Mouse (Mus musculus): ENCODE measurements around the gene Slc6a6.

Gene Slc6a6

DNA sequence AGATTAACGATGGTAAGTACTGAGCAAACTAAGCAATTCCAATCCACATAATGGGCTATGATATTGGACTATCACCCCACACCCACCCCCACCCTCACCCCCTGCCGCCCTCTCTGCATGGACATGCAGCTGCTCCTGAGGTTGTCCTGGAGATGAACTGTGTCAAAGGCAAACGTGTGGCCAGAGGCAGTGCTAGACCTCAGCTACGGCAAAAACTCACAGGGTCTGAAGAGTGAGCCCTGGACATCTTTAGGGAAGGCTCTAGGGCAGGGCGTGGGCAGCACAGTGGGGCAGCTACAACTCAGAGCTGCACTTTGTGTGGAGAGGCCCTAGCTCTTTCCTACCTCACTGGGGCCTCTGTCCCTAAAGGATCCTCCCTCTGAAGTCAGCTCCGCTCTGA lies 13.6 kb upstream of the Slc6a6 start:
- DNase-seq (ENCODE audit: low spot score) = no peak

DNA sequence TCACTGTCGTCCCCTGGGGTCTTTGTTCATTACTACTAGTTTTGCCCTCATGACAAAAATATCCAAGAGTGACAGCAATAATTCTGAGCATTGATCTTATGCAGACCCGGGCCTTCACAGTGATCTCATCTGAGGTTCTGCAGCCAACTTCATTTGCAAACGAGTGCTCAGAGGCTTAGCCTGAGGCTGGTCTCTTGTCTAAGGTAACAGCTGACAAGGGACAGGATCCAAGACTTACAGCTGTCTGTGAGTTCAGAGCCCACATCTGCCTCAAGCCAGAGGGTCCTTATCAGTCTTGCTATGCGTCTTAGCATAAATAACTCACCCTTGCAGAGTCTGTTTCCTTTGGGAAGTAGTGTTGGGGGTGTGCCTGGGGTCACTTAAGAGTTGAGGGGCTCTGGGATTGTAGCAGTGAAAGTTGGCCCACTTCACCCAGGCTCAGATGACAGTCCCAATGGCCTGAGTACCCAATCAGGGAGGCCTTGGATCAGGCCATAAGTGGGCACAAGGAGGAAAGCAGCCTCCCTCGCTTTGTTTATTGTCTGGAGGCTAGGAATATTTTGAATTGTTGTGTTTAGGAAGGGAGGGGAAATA lies 9.0 kb upstream of the Slc6a6 start:
- no peak for DNase-seq (ENCODE audit: low spot score)

DNA sequence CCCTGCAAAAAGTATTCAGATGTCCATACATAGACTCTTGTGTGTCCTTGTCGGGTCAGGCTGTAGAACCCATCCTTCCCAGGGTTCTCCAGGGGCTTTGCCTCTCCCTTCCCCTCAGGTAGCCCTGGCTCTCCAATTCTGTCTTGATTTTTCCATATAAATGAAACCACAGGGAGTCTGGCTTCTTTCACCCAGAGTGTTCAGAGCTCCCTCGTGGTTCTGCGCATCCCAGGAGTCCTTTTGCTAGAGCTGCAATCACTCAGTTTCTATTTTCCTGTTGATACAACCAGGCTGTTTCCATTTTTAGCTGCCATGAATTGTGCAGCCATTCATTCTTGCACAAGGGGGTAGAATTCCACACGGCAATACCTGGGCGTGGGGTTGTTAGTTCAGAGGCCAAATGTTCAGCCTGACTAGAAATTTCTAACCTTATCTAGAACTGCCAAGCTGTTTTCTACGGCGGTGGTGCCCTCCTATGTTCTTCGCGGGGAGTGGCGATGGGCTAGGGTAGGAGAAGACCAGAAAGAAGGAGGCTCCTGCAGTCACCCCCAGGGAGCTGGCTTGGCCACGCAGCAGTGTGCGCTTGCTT lies 5.3 kb upstream of the Slc6a6 start:
- no peak for DNase-seq (ENCODE audit: low spot score)

DNA sequence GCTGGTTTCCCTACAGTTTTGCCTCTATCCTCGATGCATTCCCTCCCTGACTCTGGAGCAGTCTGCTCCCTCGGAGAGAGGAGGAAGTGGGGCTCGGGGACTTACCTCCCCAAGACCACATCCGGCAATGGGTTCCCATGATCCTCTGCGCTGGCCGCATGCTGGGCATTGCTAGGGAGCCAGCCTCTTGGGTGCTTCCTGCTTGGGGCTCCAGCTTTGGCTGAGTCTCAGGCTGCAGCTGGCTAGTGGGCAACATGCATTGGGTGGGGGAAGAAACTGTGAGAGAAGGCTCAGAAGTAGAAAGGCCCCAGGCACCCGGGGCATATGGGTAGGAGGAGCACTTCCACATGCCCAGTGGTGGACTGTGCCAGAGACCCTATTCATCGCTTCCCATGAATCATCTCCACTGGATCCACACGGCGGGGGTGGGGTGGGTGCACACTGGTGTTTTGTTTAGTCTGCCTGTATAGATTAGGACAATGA lies 4.7 kb upstream of the Slc6a6 start:
- no peak for DNase-seq (ENCODE audit: low spot score)

DNA sequence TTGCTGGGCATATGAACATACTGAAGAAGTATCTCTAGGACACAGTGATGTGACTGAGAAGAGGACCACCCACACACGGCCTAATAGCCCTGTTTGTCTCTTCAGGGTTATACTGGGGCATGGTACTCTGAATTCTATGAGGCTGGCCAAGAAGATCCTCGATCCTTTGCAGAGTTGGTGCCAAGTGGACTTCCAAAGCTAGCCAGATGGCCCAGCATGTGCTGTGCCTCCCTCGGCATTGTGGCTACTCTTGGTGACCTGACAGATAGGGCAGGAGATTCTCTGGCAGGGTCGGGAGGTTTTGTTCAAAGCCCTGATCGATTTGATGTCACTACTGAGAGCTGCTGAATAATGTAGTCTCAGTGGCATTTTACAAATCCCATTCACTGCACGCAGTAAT lies 4.1 kb upstream of the Slc6a6 start:
- DNase-seq (ENCODE audit: low spot score) = no peak

DNA sequence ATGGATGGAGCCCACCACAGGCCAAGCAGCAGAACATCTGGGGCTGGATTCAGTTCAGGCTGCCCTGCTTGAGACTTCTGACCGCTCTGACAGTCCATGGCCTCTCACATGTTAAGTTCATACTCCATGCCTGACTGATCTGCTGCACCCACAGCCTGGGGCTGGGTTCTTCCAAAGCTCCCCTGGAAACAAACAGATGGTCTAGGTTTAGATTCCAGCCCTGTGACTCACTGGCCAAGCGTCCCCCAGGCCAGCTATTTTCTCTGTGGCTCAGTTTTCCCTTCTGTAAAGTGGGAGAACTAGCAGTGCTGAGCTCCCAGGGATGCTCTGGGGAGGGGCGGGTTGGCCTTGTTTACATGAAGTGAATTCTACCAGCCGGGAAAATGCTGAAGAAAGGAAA lies 2.0 kb upstream of the Slc6a6 start:
- no peak for DNase-seq (ENCODE audit: low spot score)

DNA sequence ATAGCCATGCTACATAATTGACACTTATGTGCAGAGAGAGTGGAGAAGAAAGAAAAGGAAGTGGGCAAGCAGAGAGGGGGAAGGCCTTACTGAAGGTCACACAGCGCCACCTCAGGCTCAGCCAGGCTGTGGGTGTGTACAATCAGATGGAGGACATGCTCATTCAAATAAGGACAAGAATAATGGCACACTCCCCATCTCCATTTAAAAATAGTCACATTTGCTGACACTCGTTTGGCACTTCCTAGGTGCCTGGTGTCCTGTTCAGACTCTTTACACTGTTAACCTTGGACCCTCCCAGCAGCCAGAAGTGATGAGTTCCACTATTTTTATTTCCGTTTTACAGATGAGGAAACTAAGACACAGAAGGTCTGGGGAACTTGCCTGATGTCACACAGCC lies 732 bp upstream of the Slc6a6 start:
- DNase-seq (ENCODE audit: low spot score) = peak; percentile 36

DNA sequence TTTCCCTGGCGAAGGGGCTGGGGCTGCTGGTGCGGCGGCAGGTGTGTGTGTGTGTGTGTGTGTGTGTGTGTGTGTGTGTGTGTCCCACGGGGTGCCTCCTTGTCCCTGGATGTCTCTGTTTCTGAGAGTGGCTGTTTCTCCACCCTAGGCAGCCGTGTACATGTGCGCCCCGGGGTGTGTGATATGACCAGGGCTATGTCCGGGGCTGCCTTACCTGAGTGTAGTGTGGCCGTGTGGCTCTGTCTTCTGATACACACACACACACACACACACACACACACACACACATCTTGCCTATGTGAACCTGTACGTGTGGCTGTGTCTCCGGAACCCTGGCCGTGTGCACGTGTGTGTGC lies 599 bp downstream of the Slc6a6 start:
- peak; percentile 43 for DNase-seq (ENCODE audit: low spot score)

DNA sequence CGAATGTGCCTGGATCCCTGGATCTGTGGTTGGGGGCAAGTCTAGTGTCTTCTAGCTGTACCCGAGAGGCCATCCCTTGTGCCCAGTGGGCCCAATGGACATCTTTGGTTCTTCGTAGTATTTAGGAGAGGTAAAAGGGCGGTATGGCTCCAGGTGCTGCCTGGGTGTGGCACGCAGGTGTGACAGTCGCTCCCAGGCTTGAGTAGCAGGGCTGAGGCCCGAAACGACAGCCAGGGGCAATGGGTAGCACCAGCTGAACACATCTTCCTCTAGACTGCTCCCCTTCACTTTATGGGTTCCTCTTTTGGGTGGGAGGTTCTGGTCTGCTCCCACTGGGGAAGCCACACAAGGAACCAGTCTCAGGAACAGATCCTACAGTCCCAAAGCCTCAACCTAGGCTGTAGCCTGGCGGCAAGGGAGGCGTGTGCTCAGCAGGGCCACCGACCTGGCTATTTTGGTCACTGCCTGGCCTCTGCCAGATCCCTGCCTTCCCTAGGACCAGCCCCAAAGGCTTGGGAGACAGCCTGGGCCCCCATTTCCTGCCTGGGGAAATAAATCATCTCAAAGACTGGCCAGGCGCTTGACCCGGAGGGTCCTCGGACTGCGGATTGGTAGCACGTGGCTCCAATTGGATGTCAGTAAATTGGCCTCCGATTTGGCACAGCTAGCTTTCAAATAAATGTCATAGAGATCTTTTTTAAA lies 1.1 kb downstream of the Slc6a6 start:
- no peak for DNase-seq (ENCODE audit: low spot score)

DNA sequence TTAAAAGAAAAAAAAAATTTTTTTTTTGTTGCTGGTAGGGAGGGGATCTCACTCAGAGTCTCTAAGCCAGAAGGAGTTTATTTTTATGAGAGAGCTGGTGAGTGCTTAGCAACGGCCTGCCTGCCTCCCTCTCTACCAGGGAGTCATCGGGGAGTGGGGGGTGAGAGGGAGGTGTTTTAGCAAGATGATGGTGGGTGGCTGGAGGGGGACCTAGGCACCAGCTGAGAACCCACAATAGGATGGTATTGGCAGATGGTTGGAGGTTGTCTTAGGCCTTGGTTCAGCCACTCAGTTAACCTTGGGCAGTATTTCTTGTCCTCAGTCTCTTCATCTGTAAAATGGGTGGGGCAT lies 1.7 kb downstream of the Slc6a6 start:
- no peak for DNase-seq (ENCODE audit: low spot score)

DNA sequence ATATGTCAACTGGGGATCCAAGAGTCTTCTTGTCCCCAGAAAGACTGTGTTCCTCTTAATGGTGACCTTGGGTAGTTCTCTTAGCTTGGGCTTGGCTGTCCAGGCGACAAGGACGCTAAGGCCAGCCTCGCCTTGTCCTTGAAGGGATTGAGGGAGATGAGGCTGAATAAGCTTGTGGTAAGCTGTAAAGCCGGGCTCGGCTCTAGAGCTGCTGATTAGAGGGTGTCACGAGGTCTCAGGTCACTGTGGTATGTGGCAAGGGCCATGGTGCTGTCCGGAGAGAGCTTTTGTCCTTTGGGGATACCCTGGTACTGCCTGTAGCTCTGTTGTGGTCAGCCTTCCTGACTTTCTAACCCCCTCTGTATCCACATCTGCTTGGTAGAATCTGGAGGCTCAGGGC lies 2.0 kb downstream of the Slc6a6 start:
- peak; percentile 31 for DNase-seq (ENCODE audit: low spot score)

DNA sequence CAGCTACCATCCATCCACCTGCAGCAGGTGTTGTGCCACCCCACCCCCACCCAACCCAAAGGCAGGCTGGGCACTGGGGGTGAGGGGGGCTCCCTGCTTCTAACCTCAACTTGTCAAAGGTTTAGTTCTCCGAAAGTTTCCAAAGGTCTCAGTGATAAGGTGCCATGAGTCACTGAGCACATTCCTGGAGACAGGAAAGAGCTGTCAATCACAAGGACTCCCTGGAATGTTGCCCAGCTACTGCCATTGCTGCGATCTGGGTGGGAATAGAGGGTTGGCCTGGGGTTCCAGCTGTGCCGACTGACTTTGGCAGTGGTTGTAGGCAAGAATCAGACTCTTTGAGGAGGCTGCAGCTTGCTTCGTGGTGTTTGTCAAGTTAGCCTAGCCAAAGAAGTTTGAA lies 2.7 kb downstream of the Slc6a6 start:
- DNase-seq (ENCODE audit: low spot score) = no peak

DNA sequence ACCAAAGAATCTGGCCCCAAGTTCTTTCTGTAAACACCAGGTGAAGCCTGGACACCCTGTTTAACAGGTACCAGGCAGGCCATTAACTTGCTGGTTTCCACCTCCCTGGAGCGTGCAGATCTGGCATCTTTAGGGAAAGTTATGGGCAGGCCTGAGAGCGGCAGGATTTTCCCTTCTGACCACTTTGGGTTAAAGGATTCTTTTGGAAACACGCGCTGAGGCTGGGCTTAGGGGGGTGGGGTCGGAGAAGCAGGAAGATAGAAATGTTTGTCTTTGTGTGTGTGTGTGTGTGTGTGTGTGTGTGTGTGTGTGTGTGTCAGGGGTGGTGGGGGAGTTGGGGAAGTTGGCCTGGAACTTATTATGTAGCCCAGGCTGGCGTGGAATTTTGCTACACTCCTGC lies 4.2 kb downstream of the Slc6a6 start:
- no peak for DNase-seq (ENCODE audit: low spot score)

DNA sequence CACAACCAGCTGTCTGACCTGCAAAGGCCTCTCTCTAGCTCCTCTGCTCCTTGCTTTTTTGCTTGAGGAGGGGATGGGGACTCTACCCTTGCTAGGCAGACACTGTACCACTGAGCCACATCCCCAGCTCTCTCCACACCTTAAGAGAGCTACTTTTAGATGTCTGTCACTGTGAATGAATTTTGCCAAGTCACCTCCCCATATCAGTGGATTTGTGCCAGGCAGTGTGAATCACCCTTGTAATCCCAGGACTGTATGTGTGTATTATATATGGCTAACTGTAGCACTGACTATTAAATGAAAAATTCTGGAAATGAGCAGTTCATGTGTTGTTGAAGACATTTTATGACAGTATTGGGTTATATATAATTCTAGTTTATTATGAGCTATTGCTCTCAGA lies 5.4 kb downstream of the Slc6a6 start:
- DNase-seq (ENCODE audit: low spot score) = no peak

DNA sequence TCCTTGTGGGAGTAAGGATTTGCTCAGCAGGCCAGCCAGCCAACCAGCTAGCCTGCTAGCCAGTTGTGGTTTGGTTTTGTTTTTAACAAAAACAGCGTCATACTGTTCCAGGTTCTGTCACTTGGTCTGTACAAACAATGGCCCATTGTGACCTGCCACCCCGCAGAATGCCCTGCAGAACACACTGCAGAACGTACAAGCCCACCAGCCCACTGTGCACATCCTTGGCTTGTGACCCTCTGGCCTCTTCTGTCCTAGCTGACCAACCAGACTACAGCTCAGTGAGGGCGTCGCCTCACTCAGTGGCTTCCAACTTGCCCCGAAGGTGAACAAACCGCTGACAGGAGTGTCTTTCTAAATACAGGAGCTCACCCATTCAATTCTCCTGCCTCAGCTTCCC lies 6.4 kb downstream of the Slc6a6 start:
- DNase-seq (ENCODE audit: low spot score) = no peak

DNA sequence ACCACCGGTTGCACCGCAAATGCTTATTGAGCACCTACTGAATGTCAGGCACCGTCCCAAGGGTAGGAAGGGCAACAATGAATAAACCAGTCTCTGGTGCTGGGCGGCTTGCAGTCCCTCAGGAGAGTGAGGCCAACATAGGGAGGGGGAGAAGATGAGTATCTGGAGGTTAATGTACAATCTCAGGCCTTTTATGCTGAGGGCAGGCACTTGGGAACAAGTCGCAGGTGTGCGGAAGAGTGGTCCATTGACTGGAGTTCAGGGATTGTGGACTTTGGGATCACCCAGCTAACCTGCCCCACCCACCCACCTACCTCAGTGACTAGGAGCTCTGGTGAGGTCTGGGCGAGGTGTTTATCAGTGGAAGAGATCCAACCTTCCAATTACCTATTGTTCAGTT lies 6.8 kb downstream of the Slc6a6 start:
- DNase-seq (ENCODE audit: low spot score) = no peak

DNA sequence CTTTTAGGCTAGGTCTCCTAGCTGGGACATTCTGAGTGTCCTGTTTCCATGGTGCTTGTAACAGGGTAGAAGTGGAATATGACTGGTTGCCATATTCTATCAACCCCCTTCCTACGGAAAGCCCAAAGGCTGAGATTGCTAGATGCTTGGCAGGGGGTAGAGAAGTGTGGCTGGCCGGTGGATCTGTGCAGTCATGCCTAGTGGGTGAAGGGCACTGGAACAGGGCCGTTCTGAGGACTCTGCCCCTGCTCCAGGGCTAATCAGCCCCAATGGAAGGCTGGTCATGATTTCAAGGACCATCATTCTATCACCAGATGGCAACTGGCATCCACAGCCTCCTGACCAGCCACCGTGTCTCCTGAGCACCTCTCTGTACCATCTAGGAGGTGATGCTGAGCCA lies 7.7 kb downstream of the Slc6a6 start:
- DNase-seq (ENCODE audit: low spot score) = no peak

DNA sequence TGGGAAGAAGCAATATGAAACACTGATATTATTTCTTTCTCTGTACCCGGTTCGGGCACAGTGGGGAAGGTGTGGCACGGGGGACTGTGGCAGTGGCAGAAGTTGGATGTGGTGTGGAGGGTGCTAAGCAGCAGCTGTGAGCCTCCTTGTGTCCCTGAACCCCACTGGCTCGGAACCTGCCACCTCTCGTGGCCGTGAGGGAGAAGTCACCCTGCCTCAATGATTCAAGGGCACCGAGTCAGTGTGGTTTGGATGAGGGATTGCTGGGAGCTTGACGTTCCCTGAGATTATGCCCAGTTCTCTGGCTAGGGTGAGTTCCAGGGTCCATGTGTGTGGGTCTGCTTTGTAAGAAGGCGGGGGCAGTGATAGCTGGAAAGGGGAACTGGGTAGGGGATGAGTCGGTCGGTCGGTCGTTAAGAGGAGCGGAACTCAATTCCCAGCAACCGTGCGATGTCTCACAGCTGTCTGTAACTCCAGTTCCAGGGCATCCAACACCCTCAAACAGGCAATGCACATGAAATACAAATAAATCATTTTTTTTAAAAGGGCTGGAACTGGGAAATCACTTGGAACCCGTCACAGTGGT lies 9.5 kb downstream of the Slc6a6 start:
- no peak for DNase-seq (ENCODE audit: low spot score)

DNA sequence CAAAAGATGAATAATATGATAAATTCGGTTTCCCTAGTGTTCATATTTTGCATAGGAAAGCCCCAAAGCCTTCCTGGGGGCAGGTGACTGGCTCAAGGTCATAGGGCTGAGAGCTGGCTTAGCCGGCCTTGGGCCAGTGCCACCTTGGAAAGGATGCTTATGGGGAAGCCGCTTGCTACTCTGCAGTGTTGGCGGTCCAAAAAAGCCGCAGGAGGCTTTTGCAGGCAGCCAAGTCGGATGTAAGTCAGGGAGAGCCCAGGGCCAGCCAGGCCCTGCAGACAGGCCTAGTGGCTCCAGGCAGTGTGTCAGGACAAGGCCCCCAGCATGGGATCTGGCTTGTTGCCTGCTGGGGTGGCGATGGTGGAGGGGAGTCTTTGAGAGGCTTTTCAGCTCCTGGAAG lies 10.8 kb downstream of the Slc6a6 start:
- DNase-seq (ENCODE audit: low spot score) = no peak

DNA sequence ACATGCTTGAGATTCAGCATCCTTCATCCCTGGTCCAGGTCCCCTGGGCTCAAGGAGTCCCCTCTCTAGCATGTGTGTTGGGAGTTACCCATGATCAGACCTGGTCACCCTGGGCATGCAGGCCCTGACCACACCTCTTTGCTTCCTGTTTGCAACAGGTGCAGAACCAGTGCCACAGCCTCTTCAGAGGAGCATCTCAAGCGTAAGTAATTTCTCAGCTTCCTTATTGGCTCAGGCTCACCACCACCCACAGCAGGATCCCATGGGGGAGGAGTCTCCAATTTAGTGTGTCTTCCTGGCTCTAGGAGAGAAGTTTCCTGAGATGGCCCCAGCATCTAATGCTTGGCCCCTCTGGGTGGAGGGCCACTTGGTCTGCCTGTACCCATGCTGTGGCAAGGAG lies 15.0 kb downstream of the Slc6a6 start:
- peak; percentile 67 for DNase-seq (ENCODE audit: low spot score)

DNA sequence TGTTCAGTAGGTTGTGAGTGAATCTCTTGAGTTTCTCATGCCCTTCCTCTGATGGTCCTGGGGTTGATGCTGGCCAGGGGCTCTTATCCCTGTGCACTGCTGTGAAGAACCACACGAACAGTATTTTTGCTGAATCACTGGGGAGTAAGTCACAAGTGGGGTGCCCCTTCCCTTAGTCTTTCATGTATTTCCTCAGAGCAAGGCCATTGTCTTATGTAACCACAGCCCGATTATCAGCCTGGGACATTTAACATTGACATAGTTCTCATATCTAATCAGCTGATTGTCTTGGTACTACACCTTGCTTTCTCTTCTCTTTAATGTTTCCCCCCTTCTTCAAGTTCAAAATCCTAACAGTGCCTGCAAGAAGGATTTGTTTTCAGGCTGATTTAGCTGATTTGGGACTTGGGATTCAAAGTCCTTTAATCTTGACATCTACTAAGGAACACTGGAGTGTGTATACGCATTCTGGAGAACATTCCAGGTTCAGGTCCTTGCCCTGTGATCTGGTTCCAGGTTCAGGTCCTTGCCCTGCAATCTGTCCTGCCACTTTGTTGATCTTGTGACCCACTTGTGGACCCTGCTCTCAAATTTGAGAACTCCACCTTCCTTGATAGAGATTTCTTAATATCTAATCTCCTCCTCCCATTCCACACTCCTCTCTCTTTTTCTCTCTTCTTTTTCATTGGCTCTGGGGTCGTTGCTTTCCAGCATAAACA lies 15.8 kb downstream of the Slc6a6 start:
- DNase-seq (ENCODE audit: low spot score) = no peak

DNA sequence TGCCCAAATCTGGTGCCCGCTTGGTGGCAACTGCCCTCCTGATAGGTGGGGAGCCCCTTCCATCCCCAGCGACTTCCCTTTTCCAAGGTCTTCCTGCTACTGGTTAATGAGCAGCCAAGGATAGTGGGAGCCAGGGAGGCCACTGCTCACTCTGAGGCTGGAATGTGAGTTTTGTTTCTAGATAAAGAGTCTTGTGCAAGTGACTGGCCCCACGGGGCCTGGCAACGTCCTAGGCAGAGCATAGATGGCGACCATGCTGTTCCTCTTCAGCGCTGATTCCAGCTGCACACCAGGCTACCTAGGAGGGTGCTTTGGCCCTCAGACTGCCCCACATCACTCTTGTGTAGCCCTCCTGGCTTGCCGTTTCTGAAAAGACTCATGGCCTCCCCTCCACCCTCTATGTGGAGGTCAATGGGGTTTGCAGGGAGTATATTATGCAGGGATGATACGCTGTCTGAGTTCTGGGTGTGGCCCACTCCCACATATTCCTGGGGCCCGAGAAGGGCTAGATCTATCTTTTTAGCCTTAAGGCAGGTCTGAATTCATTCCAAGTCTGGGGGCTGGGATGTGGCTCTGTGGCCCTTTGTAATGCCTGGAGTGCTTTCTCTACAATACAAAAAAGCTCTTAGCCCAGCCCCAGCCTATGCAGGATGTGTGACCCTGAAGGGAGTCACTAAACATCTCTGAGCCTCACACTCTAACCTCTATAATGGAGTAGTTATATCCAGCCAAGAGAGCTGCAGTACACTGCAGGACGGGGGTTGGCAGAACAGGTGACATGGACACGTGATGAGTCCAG lies 17.2 kb downstream of the Slc6a6 start:
- DNase-seq (ENCODE audit: low spot score) = no peak

Data from retina, embryonic 14.5 days (tissue).